Mouse (Mus musculus): ENCODE data around the gene Plxna3. TPM values are rescaled to one million over a fixed set of nuclear protein-coding genes. Genes with fewer than 3 reads are reported as not detected.
"Not testable (repeated sequence)": the region's sequence is repeated elsewhere in the genome, so short reads cannot be mapped to it uniquely, and the experiment has no call there.

The Plxna3 gene
- polyA plus RNA-seq, 1 experiment from 2014 or later: 5.4 TPM

DNA sequence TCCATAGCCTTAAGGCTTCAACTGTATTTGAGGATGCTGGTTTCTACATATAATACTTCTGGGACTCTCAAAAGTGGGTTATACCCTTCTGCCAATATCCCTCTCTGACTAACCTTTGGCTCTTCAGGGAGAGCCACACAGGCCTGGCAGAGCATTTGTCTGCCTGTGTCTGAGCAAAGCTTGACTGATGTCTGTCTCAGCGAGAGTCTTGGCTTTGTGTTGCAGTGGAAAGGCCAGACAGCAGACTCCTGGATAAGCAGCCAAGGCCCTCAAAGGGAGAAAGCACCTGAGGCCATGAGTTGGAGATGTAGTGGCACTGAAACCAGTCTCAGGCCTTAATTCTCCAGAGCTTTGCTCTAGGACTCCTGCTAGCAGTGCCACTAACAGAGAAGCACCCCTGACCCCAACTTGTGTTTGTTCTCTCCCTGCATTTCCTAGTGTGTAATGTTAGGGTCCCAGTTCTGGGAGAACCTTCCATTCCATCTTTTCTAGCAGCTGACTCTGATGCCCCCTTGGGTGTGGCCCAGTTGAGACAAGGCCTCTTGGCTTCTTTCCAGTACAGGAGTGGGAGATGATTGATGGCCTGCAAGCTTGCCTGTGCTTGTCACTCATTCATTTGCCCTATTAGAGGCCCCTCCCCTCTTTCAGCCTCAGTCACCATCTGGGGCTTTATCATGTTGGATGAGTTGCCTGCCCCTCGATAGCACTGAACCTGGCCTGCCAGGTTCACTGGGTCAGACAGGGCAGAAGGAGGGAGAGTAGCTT lies 1.5 kb downstream of the Plxna3 start:
- no peaks in the 10 kb centered on the region for H3K9me3 ChIP-seq (ENCODE audit: control insufficient read depth, low read length)
- ATAC-seq (ENCODE audit: insufficient number of reproducible peaks, insufficient read depth, low FRiP score, low read depth): no peak
- no peak overlapping the region for H3K9ac ChIP-seq (ENCODE audit: low read length)
- WGBS: 38% methylated on average over 2 of the region's 2 CpGs
- H3K4me2 ChIP-seq (ENCODE audit: low read length): peak overlapping the region; percentile 71; the same call in 1 of the 2 replicates
- H3K27me3 ChIP-seq (ENCODE audit: control insufficient read depth, insufficient read depth, low read length): no peaks in the 10 kb centered on the region
- H3K4me3 ChIP-seq (ENCODE audit: control insufficient read depth in 1 of 2, insufficient read depth in 1 of 2, low read depth in 1 of 2, low read length in 2 of 2): no peak overlapping the region
- H3K36me3 ChIP-seq (ENCODE audit: control insufficient read depth, insufficient read depth, low read length): peaks cover 9% of the 10 kb centered on the region
- H3K27ac ChIP-seq (replicated peaks in 1 of 2; ENCODE audit: control insufficient read depth in 1 of 2, insufficient read depth in 1 of 2, low read depth in 2 of 2, low read length in 2 of 2): no peak overlapping the region
- peaks cover 5% of the 10 kb centered on the region in 2 experiments; a peak in 2 of 4 replicates for H3K4me1 ChIP-seq (ENCODE audit: control insufficient read depth in 2 of 2, insufficient read depth in 2 of 2, low read length in 2 of 2)

- H3K27ac ChIP-seq (replicated peaks in 1 of 2; ENCODE audit: control insufficient read depth in 1 of 2, insufficient read depth in 1 of 2, low read depth in 2 of 2, low read length in 2 of 2): peak overlapping the region; percentile 35 to 44; a peak in 3 of 4 replicates
- 28% methylated on average over 13 of the region's 13 CpGs for WGBS
These were observed 24.0 kb downstream of the Plxna3 start for GRCm38 (mm10) chrX:74352645-74353466.

DNA sequence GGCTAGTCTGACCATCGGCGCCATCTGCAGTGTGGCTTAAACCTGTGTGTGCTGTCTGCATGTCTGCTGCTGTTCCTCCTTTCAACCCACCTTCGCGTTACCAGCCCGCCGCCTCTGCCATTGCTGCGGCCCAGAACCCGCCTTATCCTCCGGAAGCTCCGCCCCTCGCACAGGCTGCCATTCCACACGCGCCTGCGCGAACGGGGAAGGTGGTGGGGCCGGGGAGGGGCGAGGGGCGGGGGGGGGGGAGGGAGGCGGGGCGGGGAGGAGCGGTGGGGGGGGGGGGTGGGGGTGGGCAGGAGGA lies 24.6 kb downstream of the Plxna3 start, which contains the start of gene Lage3:
Lage3 (minus strand) TSS at position 152 of the 304 bp plus-strand sequence.
- H3K4me3 ChIP-seq (ENCODE audit: control insufficient read depth in 1 of 2, insufficient read depth in 1 of 2, low read depth in 1 of 2, low read length in 2 of 2): peak within 1 kb of the TSS; percentile 50 to 65
- WGBS: 7% methylated on average over 13 of the region's 22 CpGs
- no peaks in the 10 kb centered on the region; a peak in 1 of 4 replicates for H3K4me1 ChIP-seq (ENCODE audit: control insufficient read depth in 2 of 2, insufficient read depth in 2 of 2, low read length in 2 of 2)
- peak within 1 kb of the TSS; percentile 35 to 44; a peak in 3 of 4 replicates for H3K27ac ChIP-seq (replicated peaks in 1 of 2; ENCODE audit: control insufficient read depth in 1 of 2, insufficient read depth in 1 of 2, low read depth in 2 of 2, low read length in 2 of 2)
- no peaks in the 10 kb centered on the region for H3K9me3 ChIP-seq (ENCODE audit: control insufficient read depth, low read length)
- peak; percentile 79 for ATAC-seq (ENCODE audit: insufficient number of reproducible peaks, insufficient read depth, low FRiP score, low read depth)
- no peaks in the 10 kb centered on the region for H3K36me3 ChIP-seq (ENCODE audit: control insufficient read depth, insufficient read depth, low read length)
- H3K27me3 ChIP-seq (ENCODE audit: control insufficient read depth, insufficient read depth, low read length): no peaks in the 10 kb centered on the region
- H3K9ac ChIP-seq (ENCODE audit: low read length): peak within 1 kb of the TSS; percentile 68
- H3K4me2 ChIP-seq (ENCODE audit: low read length): peak within 1 kb of the TSS; percentile 69

More at GRCm38 (mm10) chrX:74352645-74353466, 24.0 kb downstream of the Plxna3 start:
- H3K9me3 ChIP-seq (ENCODE audit: control insufficient read depth, low read length): no peaks in the 10 kb centered on the region
- H3K27me3 ChIP-seq (ENCODE audit: control insufficient read depth, insufficient read depth, low read length): no peaks in the 10 kb centered on the region
- peak overlapping the region; percentile 68 for H3K9ac ChIP-seq (ENCODE audit: low read length)
- no peaks in the 10 kb centered on the region for H3K36me3 ChIP-seq (ENCODE audit: control insufficient read depth, insufficient read depth, low read length)
- peak overlapping the region; percentile 50 to 65 for H3K4me3 ChIP-seq (ENCODE audit: control insufficient read depth in 1 of 2, insufficient read depth in 1 of 2, low read depth in 1 of 2, low read length in 2 of 2)
- H3K4me2 ChIP-seq (ENCODE audit: low read length): peak overlapping the region; percentile 69
- ATAC-seq (ENCODE audit: insufficient number of reproducible peaks, insufficient read depth, low FRiP score, low read depth): no peak
- no peaks in the 10 kb centered on the region; a peak in 1 of 4 replicates for H3K4me1 ChIP-seq (ENCODE audit: control insufficient read depth in 2 of 2, insufficient read depth in 2 of 2, low read length in 2 of 2)

DNA sequence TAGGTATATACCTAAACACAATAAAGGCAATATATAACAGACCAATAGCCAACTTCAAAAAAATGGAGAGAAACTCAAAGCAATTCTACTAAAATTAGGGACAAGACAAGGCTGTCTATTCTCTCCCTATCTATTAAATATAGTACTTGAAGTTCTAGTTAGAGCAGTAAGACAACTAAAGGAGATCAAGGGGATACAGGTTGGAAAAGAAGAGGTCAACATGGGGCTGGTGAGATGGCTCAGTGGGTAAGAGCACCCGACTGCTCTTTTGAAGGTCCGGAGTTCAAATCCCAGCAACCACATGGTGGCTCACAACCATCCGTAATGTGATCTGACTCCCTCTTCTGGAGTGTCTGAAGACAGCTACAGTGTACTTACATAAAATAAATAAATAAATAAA lies 28.2 kb downstream of the Plxna3 start:
- H3K36me3 ChIP-seq (ENCODE audit: control insufficient read depth, insufficient read depth, low read length); H3K9ac ChIP-seq (ENCODE audit: low read length); H3K4me3 ChIP-seq (ENCODE audit: control insufficient read depth in 1 of 2, insufficient read depth in 1 of 2, low read depth in 1 of 2, low read length in 2 of 2); H3K4me2 ChIP-seq (ENCODE audit: low read length); H3K27me3 ChIP-seq (ENCODE audit: control insufficient read depth, insufficient read depth, low read length); H3K9me3 ChIP-seq (ENCODE audit: control insufficient read depth, low read length); ATAC-seq (ENCODE audit: insufficient number of reproducible peaks, insufficient read depth, low FRiP score, low read depth); H3K4me1 ChIP-seq (ENCODE audit: control insufficient read depth in 2 of 2, insufficient read depth in 2 of 2, low read length in 2 of 2); H3K27ac ChIP-seq (replicated peaks in 1 of 2; ENCODE audit: control insufficient read depth in 1 of 2, insufficient read depth in 1 of 2, low read depth in 2 of 2, low read length in 2 of 2): not testable (repeated sequence)
- 90% methylated on average over 2 of the region's 3 CpGs for WGBS

DNA sequence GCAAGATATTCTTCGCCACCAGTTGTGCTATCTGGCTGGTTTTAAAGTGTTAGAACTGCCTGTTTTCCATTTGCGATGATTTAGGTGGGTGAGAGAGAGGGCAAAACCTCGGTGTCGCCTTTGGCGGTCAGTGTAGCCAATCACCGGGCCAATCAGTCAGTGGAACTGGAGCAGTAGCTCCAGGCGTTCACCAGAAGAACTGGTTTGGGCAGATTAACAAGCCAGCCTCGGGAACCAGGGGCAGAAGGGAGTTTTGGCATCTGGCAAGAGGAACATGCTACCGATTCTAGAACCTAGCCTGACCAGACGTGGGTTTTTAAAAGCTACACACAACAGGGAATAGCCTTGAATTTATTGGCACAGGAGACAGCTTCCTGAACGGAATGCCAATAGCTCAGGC lies 30.3 kb downstream of the Plxna3 start:
- no peak overlapping the region for H3K4me3 ChIP-seq (ENCODE audit: control insufficient read depth in 1 of 2, insufficient read depth in 1 of 2, low read depth in 1 of 2, low read length in 2 of 2)
- no peak overlapping the region for H3K4me2 ChIP-seq (ENCODE audit: low read length)
- no peaks in the 10 kb centered on the region for H3K4me1 ChIP-seq (ENCODE audit: control insufficient read depth in 2 of 2, insufficient read depth in 2 of 2, low read length in 2 of 2)
- no peaks in the 10 kb centered on the region for H3K36me3 ChIP-seq (ENCODE audit: control insufficient read depth, insufficient read depth, low read length)
- H3K9ac ChIP-seq (ENCODE audit: low read length): no peak overlapping the region
- no peaks in the 10 kb centered on the region for H3K27me3 ChIP-seq (ENCODE audit: control insufficient read depth, insufficient read depth, low read length)
- no peak overlapping the region for H3K27ac ChIP-seq (replicated peaks in 1 of 2; ENCODE audit: control insufficient read depth in 1 of 2, insufficient read depth in 1 of 2, low read depth in 2 of 2, low read length in 2 of 2)
- ATAC-seq (ENCODE audit: insufficient number of reproducible peaks, insufficient read depth, low FRiP score, low read depth): no peak
- H3K9me3 ChIP-seq (ENCODE audit: control insufficient read depth, low read length): no peaks in the 10 kb centered on the region
- WGBS: 39% methylated on average over 11 of the region's 11 CpGs

DNA sequence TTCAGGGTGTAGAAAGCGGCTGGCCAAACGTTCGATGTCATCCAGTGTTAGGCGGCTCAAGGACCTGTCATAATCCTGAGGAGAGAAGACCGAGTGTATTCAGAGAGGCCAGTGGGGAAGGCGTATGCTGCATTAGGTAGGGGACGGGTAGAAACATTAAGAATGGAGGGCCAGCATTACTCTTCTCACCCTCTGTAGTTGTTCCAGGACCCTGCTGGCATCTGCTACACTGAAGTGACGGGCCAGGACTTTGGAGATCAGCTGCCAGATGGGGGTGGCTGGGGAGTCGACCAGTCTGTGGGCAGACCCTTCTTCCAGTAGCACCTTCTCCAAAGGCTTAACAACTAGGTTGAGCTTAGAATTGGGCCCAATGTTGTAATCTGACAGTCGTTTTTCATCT lies 38.6 kb downstream of the Plxna3 start:
- Histone ChIP-seq H3K27me3 (ENCODE audit: control insufficient read depth, insufficient read depth, low read length) (no peaks in the 10 kb centered on the region), H3K9me3 (ENCODE audit: control insufficient read depth, low read length) (no peaks in the 10 kb centered on the region), H3K36me3 (ENCODE audit: control insufficient read depth, insufficient read depth, low read length) (peaks cover 28% of the 10 kb centered on the region), H3K9ac (ENCODE audit: low read length) (peak overlapping the region; percentile 85), H3K27ac (replicated peaks in 1 of 2; ENCODE audit: control insufficient read depth in 1 of 2, insufficient read depth in 1 of 2, low read depth in 2 of 2, low read length in 2 of 2) (no peak overlapping the region), H3K4me3 (ENCODE audit: control insufficient read depth in 1 of 2, insufficient read depth in 1 of 2, low read depth in 1 of 2, low read length in 2 of 2) (peak overlapping the region; percentile 62 to 64), H3K4me1 (ENCODE audit: control insufficient read depth in 2 of 2, insufficient read depth in 2 of 2, low read length in 2 of 2) (peaks cover 0 to 7% of the 10 kb centered on the region in 2 experiments; a peak in 2 of 4 replicates), H3K4me2 (ENCODE audit: low read length) (peak overlapping the region; percentile 68)
- ATAC-seq (ENCODE audit: insufficient number of reproducible peaks, insufficient read depth, low FRiP score, low read depth): no peak
- WGBS: 54% methylated on average over 10 of the region's 10 CpGs

DNA sequence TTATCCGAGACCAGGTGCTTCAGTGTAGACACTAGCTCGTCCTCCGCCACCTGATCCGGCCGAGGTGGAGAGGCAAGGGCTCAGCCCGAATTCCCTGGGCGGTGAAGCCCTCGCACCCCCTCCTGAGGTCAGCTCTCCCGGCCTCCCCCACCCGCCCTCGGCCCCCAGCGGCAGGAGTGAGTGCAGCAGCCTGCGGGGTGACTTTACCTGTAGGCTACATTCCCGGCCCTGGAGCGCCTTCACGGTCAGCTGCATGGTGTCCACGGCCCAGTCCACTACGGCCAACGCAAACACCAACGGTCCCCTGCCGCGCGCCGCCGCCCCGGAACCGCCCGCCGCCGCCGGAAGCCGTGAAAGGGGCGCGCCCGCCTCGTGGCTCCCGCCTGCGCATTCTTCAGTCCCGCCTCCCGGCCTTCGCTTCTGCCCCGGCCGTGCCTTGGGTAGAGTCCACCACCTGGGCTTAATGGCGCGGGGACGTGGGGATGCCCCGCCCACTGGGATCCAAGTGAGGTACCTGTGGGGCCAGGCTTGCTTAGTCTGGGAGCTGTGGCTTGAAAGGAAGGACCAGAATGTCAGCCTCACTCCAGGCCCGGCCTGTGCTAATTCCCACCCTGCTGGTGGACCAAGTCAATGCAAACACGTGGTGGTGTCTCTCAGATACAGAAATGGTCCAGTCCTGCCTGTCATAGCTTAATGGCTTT lies 39.5 kb downstream of the Plxna3 start:
- 10% methylated on average over 46 of the region's 49 CpGs for WGBS
- Histone ChIP-seq H3K27me3 (ENCODE audit: control insufficient read depth, insufficient read depth, low read length) (no peaks in the 10 kb centered on the region), H3K4me1 (ENCODE audit: control insufficient read depth in 2 of 2, insufficient read depth in 2 of 2, low read length in 2 of 2) (peaks cover 0 to 7% of the 10 kb centered on the region in 2 experiments; a peak in 2 of 4 replicates), H3K27ac (replicated peaks in 1 of 2; ENCODE audit: control insufficient read depth in 1 of 2, insufficient read depth in 1 of 2, low read depth in 2 of 2, low read length in 2 of 2) (peak overlapping the region; percentile 56 to 73; a peak in 3 of 4 replicates), H3K36me3 (ENCODE audit: control insufficient read depth, insufficient read depth, low read length) (peaks cover 28% of the 10 kb centered on the region), H3K9ac (ENCODE audit: low read length) (peak overlapping the region; percentile 85), H3K4me3 (ENCODE audit: control insufficient read depth in 1 of 2, insufficient read depth in 1 of 2, low read depth in 1 of 2, low read length in 2 of 2) (peak overlapping the region; percentile 62 to 64), H3K9me3 (ENCODE audit: control insufficient read depth, low read length) (no peaks in the 10 kb centered on the region), H3K4me2 (ENCODE audit: low read length) (peak overlapping the region; percentile 68)
- peak; percentile 67 for ATAC-seq (ENCODE audit: insufficient number of reproducible peaks, insufficient read depth, low FRiP score, low read depth)

All from heart, embryonic 14.5 days (tissue).